Mouse (Mus musculus): ENCODE measurements at regions not wholly inside any gene's neighbourhood (a gene's known extent, or its start where the extent isn't known, plus 50 kb on each side); places are given as distances from the start of the nearest gene placed in this dataset.

- DNase-seq (ENCODE audit: low spot score): no peak
Observed at GRCm38 (mm10) chr10:21775911-21776761, 105.8 kb upstream of the Sgk1 start.

- DNase-seq (ENCODE audit: low spot score): no peak
Observed at GRCm38 (mm10) chr10:21776762-21777080, 105.3 kb upstream of the Sgk1 start.

- DNase-seq (ENCODE audit: low spot score): no peak
Observed at GRCm38 (mm10) chr10:21777103-21777502, 104.9 kb upstream of the Sgk1 start.

DNA sequence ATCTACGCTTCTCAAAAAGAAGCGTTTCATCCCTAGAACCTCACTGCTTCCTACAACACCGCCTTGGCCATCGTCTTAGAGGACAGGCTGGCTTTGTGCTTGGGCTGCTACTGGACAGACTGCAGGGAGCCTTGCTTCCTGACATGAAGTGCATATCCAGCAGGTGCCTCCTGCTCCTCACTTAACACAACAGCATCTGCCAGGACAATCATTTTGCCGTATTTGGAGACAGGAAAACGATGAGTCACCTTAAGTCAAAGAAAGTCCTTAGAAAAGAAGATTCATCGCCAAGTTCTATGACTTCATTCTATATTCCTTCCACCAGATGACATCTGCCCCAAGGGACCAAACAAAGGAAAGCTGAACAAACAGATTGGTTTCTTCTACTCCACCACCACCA is 98.5 kb upstream of the Sgk1 start:
- DNase-seq (ENCODE audit: low spot score): peak; percentile 12

- no peak for DNase-seq (ENCODE audit: low spot score)
Observed at GRCm38 (mm10) chr10:21785110-21785509, 96.9 kb upstream of the Sgk1 start.

DNA sequence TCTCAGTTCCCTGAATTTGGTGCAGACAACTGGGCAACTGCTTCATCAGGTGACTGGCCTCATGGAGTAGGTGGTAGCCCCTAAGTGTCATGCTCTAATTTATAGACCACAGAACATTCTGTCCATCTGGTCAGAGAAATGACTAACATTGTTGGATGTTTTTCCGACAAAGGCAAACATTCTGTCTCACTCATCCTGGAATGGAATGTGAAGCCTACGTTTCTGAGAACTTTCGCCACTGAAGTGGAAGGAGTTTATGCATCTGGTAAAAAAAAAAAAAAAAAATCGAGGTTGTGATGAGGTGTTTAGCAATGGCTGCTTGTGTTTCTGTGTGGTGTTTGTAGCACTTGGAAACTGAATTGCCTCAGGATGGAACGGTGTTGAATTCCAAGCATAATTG is 96.2 kb upstream of the Sgk1 start:
- DNase-seq (ENCODE audit: low spot score): no peak

DNA sequence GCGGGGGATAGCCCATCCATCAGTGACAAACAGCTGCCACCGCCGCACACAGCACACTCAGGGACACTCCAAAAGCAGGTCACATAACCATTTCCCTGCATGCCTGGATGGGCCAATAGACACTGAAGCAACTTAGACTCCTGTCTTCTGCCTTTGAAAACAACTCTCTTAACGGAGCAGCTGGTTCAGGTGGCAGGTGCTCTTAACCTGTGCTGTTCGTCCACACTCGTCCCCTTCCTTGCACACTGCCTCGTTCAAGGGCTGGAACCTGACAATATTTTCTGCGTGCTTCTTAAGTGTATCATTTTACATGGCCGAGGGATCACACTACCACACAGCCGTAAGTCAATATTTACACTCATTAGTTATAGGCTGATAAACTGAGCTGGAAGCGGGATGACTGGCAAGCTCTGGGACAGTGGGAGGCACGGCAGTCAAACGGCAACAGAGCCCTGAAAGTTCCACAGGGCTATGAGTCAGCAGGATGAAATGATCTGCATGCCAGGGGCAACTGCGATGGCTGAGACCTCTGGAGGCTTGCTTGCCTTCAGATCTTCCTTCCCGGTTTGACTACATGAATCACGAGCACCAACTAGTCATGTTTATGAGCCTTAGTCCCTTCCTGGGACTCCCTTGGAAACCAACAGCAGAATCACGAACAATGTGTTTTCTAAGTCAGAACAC is 92.0 kb upstream of the Sgk1 start:
- DNase-seq (ENCODE audit: low spot score): peak; percentile 24

GRCm38 (mm10) chr10:21790991-21791390 is 91.0 kb upstream of the Sgk1 start:
- no peak for DNase-seq (ENCODE audit: low spot score)

DNA sequence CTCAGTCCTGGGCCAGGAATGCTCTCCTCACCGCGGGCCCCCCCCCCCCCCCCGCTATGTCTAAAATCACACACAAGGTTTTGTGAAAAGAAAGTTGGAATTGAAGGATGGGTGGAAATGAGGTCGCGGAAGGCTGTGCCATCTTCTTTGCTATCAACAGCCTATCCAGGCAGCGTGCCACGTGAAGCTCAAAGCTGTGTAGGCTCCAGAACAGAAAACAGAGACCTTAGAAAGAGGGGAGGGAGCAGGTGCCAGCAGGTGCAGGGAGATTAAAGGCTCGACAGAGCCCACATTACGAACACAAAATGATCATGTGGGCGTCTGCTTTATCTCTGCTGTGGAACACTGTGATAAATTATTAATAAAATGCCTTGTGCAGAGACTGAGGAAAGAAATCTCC is 89.6 kb upstream of the Sgk1 start:
- no peak for DNase-seq (ENCODE audit: low spot score)

DNA sequence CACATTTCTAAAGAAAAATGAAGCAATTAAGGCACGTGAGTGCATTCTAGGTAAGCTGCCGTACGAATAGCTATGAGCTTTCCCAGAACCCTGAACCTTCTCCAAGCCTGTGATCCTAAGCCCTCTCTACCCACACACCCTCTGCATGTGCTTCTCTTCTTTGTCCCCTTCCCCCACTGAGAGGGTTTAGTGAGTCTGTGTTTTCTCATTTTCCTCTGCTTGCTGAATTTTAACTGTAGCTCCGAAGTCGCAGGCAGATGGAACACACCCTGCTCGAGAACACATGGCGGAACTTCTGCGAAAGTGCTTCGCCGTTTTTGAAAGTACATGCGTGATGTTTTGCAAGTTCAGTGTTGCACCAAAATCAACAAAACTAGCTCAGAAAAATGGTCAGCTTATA is 88.3 kb upstream of the Sgk1 start:
- no peak for DNase-seq (ENCODE audit: low spot score)

- DNase-seq (ENCODE audit: low spot score): no peak
Observed at GRCm38 (mm10) chr10:21796386-21796785, 85.6 kb upstream of the Sgk1 start.

GRCm38 (mm10) chr10:21798103-21798502 is 83.9 kb upstream of the Sgk1 start:
- DNase-seq (ENCODE audit: low spot score): no peak

DNA sequence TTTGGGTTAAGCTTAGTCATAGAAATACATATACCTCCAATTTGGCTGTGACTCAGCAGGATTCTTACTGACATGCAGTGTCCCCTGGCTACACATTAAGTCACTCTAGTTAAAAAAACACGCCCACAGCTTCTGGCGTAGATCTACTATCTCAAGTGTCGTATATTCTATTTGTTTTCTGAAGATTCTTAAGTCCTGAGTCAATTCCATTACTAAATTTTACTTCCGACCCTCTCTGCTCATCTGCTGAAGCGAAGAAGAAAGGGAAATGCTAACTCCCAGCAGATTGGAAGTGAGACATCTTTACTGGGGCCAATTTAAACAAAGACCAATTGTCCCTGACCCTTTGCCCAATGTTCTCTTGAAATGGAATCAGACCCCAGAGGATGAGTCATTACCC is 80.4 kb upstream of the Sgk1 start:
- peak; percentile 11 for DNase-seq (ENCODE audit: low spot score)

DNA sequence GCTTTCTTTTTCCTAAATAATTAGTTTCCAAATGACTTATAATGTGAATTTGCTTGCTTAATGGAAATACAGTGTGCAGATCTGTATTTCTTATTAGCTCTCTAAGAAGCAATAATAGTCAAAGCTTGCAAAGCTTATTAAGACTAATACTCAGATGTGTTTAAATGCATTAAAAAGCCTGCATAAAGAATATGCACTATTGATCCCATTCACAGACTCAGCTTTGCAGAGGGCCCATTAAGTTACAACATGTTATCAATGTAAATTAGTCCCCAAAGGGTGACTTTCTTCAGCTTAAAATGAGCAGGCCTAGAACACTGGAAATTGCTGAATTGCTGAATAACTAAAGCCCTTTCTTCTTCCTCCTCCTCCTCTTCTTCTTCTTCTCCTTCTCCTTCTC is 78.8 kb upstream of the Sgk1 start:
- no peak for DNase-seq (ENCODE audit: low spot score)

DNA sequence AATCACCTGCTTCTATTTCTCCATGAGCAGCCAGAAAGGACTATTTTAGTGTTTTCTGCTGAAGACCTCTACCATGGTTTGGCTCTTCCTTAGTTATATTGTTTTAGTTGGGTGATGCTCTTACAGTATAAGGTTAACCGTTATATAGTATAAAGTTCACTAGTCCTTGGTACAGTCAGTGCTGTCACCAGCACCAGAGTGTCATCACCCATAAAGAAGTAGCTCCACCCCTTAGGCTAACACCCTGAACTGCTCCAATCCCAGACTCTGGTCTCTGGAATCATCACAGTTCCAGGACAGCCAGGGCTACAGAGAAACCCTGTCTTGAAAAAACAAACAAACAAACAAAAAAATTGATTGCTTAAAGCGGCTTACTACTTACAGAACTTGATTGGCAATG is 77.2 kb upstream of the Sgk1 start:
- no peak for DNase-seq (ENCODE audit: low spot score)

- no peak for DNase-seq (ENCODE audit: low spot score)
Observed at GRCm38 (mm10) chr10:21805606-21806005, 76.4 kb upstream of the Sgk1 start.

GRCm38 (mm10) chr10:21806716-21807115 is 75.3 kb upstream of the Sgk1 start:
- DNase-seq (ENCODE audit: low spot score): no peak

GRCm38 (mm10) chr10:21819686-21820085 is 62.3 kb upstream of the Sgk1 start:
- DNase-seq (ENCODE audit: low spot score): no peak

GRCm38 (mm10) chr10:21821421-21821820 is 60.6 kb upstream of the Sgk1 start:
- no peak for DNase-seq (ENCODE audit: low spot score)

DNA sequence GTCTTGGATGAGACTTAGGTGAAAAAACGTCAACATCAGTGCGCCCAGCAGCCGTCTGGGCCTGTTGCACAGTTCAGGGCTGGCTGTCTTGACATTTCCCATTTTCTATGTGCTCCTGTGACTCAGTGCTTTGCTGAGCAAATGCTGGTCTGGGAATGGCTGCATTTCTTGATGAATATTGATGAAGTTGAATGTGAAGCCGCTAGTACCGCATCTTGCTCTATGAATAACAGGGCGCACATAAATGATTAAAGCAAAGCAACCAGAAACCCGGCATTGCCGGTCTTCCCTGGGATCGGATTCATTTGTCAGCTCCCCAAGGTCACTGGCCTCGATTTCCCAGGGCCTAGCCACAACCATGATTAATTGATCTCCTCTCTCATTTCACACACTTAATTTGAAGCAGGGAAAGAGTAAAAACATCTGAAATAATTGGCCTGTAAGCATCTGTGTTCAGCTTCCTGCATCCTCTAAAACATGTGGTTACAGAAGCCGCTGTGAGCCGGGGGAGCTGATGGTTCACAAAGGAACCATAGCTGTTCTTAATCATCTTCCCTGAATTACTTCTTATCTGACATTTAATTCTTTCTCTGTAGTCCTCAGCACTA is 57.5 kb upstream of the Sgk1 start:
- DNase-seq (ENCODE audit: low spot score): no peak

DNA sequence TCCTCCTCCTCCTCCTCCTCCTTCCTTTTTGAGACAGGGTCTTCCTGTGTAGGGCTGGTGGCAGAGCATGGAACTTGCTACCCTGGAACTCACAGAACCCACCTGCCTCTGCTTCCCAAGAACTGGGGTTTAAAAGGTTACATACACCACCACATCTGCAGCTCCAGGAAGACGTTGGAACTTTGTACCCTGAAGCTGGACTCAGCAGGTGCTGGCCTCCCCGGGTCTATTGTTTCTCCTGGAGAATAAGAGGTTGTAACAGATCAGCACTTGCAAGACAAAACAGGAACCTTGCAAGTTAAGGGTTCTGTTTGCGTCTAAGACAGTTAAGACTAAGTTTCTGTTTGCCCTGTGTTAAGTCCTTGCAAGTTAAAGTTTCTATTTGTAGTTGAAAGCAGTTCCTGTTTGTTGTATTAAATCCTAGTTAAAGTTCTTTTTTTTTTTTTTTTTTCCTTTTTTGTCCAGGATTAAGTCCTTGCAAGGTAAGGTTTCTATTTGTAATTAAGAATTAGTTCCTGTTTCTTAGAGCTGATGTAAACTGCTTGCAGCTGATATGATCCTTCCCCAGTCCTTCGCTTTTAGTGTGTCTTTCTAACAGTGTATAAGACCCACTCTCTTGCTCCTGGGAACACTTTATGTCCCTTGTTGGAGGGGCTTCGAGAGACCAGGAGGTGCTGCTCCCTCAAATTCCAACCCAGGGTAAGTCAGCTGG is 55.0 kb upstream of the Sgk1 start:
- DNase-seq (ENCODE audit: low spot score): no peak

GRCm38 (mm10) chr10:21827505-21827844 is 54.5 kb upstream of the Sgk1 start:
- no peak for DNase-seq (ENCODE audit: low spot score)

All from adipocyte (in vitro differentiated cells).